7 mouse cellular contexts compared by ENCODE assay signal in genomic region chr8:11002816-11003215, GRCm38 (mm10). TPM values are rescaled to one million over a fixed set of nuclear protein-coding genes. Genes with fewer than 3 reads are reported as not detected.
DNase-seq lines count a peak whose midpoint lies in the region; ATAC-seq and TF ChIP-seq lines count a peak whose summit lies in the region.

No protein-coding gene starts in this region.

- peaks cover 17% of the 10 kb centered on the region; the same call in 1 of the 2 replicates for H3K36me3 ChIP-seq in forebrain, embryonic 12.5 days (replicated peaks)
- peaks cover 35% of the 10 kb centered on the region for H3K36me3 ChIP-seq in limb, embryonic 13.5 days

- H3K4me2 ChIP-seq in forebrain, embryonic 12.5 days, result peak overlapping the region; percentile 93
- H3K4me2 ChIP-seq in limb, embryonic 13.5 days (replicated peaks), result peak overlapping the region; percentile 98

- H3K27ac ChIP-seq in forebrain, embryonic 12.5 days, result 0 out of 2 replicates have a peak overlapping the region, but pooled peaks have one; percentile 46
- H3K27ac ChIP-seq in limb, embryonic 13.5 days, result peak overlapping the region; percentile 39; the same call in 1 of the 2 replicates
- no peak overlapping the region for H3K27ac ChIP-seq in olfactory bulb, adult 2 months (ENCODE audit: insufficient read depth, low read depth, low read length)

- peak overlapping the region; percentile 92 for H3K9ac ChIP-seq in forebrain, embryonic 12.5 days
- H3K9ac ChIP-seq in limb, embryonic 13.5 days, result peak overlapping the region; percentile 92

- no peak for ATAC-seq in forebrain, embryonic 12.5 days (ENCODE audit: low FRiP score)
- no peak for ATAC-seq in limb, embryonic 13.5 days (ENCODE audit: low FRiP score, low read depth)

- no peak for DNase-seq in lung, adult 2 months
- no peak for DNase-seq in lung, postnatal 36 days
- DNase-seq in left cerebral cortex, postnatal 36 days (ENCODE audit: low spot score in 2 of 2), result no peak
- DNase-seq in adrenal gland, postnatal 4 days (ENCODE audit: low spot score in 2 of 2), result no peak

- peaks cover 14% of the 10 kb centered on the region; the same call in 1 of the 2 replicates for H3K4me1 ChIP-seq in lung, adult 2 months (ENCODE audit: control insufficient read depth, insufficient read depth, low read length)
- H3K4me1 ChIP-seq in forebrain, embryonic 12.5 days, result peaks cover 89% of the 10 kb centered on the region
- peaks cover 85% of the 10 kb centered on the region for H3K4me1 ChIP-seq in limb, embryonic 13.5 days
- peaks cover 46% of the 10 kb centered on the region for H3K4me1 ChIP-seq in olfactory bulb, adult 2 months (ENCODE audit: control insufficient read depth, insufficient read depth, low read length)

- intact Hi-C loops in left cerebral cortex, postnatal 36 days (cut with DNase I), result loop anchor here (10.0 kb wide), 1 partner anchor 138 kb away; no protein-coding TSS in a partner anchor

- TF ChIP-seq POLR2A in lung, adult 2 months (IDR thresholded peaks at IDR 0.05; ENCODE audit: borderline replicate concordance, extremely low read depth, low read depth, low read length), result no peak
- TF ChIP-seq POLR2A in olfactory bulb, adult 2 months (IDR thresholded peaks at IDR 0.05; ENCODE audit: insufficient read depth, low read depth, low read length), result no peak

- peak overlapping the region; percentile 43 for H3K4me3 ChIP-seq in lung, adult 2 months (replicated peaks; ENCODE audit: extremely low read depth, low read depth, low read length)
- H3K4me3 ChIP-seq in forebrain, embryonic 12.5 days (replicated peaks), result peak overlapping the region; percentile 83
- peak overlapping the region; percentile 86 for H3K4me3 ChIP-seq in limb, embryonic 13.5 days
- peak overlapping the region; percentile 23 for H3K4me3 ChIP-seq in olfactory bulb, adult 2 months (ENCODE audit: insufficient read depth, low read depth, low read length)

- 29% methylated on average over 6 of the region's 6 CpGs for WGBS in lung, adult 2 months
- 30% methylated on average over 6 of the region's 6 CpGs for WGBS in forebrain, embryonic 12.5 days
- WGBS in limb, embryonic 13.5 days, result 29% methylated on average over 6 of the region's 6 CpGs
- 23% methylated on average over 6 of the region's 6 CpGs for WGBS in olfactory bulb, adult 2 months

- H3K27me3 ChIP-seq in forebrain, embryonic 12.5 days, result peaks cover 12% of the 10 kb centered on the region; the same call in 1 of the 2 replicates
- H3K27me3 ChIP-seq in limb, embryonic 13.5 days, result no peaks in the 10 kb centered on the region

- no peak for TF ChIP-seq CTCF in lung, adult 2 months (IDR thresholded peaks at IDR 0.05; ENCODE audit: insufficient read depth, low read length)
- no peak for TF ChIP-seq CTCF in olfactory bulb, adult 2 months (IDR thresholded peaks at IDR 0.05; ENCODE audit: insufficient read depth, low read depth, low read length)

- H3K9me3 ChIP-seq in forebrain, embryonic 12.5 days, result no peaks in the 10 kb centered on the region
- no peaks in the 10 kb centered on the region for H3K9me3 ChIP-seq in limb, embryonic 13.5 days

RNA-seq across cellular contexts. Expression of gene Irs2, which starts 5.4 kb away (rescaled TPM):
- 20.7 and 27.1 TPM in 2 replicates for polyA plus RNA-seq in lung, adult 2 months (2012; rRNA removed)
- polyA plus RNA-seq in forebrain, embryonic 12.5 days (2016; fragmentation: Nextera tagmentation; extraction: Ambion mirVana), result 5.0 and 6.5 TPM in 2 replicates
- 7.9 and 8.6 TPM in 2 replicates for polyA plus RNA-seq in limb, embryonic 13.5 days (2015; fragmentation: Nextera tagmentation; extraction: Ambion mirVana)
- polyA plus RNA-seq in olfactory bulb, adult 2 months (2012; ENCODE audit: insufficient read depth, insufficient read length, low replicate concordance, missing spikeins), result not detected in 2 replicates
- 10 to 100 TPM; 49.7 to 66.6 TPM for total RNA-seq in left cerebral cortex, postnatal 36 days (2021)
- total RNA-seq in adrenal gland, postnatal 4 days (2021), result 10 to 100 TPM; 33.2 to 33.3 TPM

Comparison
In these comparisons a context has a peak if more than half of its experiments do, and no peak if none do; other contexts are left out.
1. H3K4me3 ChIP-seq: peak in every context shown above with its lines; median percentile 86 in limb, embryonic 13.5 days; 83 in forebrain, embryonic 12.5 days; 43 in lung, adult 2 months; 23 in olfactory bulb, adult 2 months.